Mouse (Mus musculus) brain, embryonic 14.5 days (tissue): ENCODE data around the gene Aox3. TPM values are rescaled to one million over a fixed set of nuclear protein-coding genes. Genes with fewer than 3 reads are reported as not detected.

Source experiments
- DNase-seq: peaks from one replicate; pipeline ENCODE4 v3.0.0-alpha.2; 2011; ENCODE audit warnings: low read depth
- CTCF ChIP-seq: fragments of 200-500 bp; IDR thresholded peaks from 2 replicates; pipeline ENCODE4 v1.5.1; 2012; ENCODE audit warnings: inconsistent platforms, mild to moderate bottlenecking, moderate library complexity, borderline replicate concordance; ENCODE audit not compliant: insufficient read depth, insufficient read length; ENCODE audit errors: extremely low read depth
- POLR2A ChIP-seq: fragments of 200-500 bp; IDR thresholded peaks from 2 replicates; pipeline ENCODE4 v1.6.1; 2012; ENCODE audit warnings: mild to moderate bottlenecking, inconsistent platforms, borderline replicate concordance; ENCODE audit not compliant: poor library complexity, insufficient read depth, insufficient read length, severe bottlenecking; ENCODE audit errors: extremely low read depth
- polyA plus RNA-seq: library from polyadenylated mRNA; depleted of rRNA; stranded (reverse); fragments of >200 nt; gene quantifications from 2 replicates; pipeline ENCODE4 v1.2.3, GENCODE M21; 2012

Gene Aox3
- polyA plus RNA-seq, 1 experiment, result 0.64 TPM

DNA sequence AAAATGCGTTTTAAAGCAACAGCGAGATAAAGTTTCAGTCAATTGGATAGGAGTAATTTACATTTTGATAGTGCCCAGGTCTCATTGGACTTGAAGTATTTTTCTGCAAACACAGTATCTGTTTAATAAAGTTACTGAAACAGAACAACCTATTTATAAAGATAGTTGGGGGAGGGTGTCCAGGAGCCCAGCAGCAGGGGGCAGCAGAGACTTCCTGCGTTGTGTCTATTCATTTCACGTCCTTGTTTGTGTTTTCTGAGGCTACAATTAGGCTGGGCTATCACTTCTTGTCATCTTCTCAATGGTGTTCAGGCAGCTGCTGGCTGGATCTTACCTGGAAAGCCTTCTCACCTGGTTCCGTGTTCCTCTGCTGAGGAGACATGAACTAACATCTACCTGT lies 43.8 kb downstream of the Aox3 start:
- TF ChIP-seq POLR2A (no peak), CTCF (peak; percentile 72)
- DNase-seq, result peak; percentile 62

DNA sequence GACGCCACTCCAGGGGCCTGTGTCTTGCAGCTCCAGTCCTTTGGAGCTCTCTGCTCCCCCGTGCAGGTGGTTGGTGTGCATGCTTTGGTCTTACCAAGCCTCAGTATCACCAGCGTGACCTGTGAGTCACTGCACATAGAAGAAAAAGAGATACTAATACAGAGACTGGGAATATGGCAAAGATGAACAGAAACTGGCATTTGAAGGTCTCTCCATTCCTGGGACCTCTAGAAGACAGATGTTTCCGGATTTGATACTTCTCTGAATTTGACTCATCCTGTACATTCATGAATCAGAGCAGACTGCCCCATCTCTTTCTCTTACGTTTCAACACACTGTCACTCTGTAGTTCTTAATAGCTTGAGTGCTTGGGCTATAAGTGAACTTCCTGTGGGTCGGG lies 57.0 kb downstream of the Aox3 start:
- TF ChIP-seq CTCF (no peak), POLR2A (no peak)
- DNase-seq, result no peak

DNA sequence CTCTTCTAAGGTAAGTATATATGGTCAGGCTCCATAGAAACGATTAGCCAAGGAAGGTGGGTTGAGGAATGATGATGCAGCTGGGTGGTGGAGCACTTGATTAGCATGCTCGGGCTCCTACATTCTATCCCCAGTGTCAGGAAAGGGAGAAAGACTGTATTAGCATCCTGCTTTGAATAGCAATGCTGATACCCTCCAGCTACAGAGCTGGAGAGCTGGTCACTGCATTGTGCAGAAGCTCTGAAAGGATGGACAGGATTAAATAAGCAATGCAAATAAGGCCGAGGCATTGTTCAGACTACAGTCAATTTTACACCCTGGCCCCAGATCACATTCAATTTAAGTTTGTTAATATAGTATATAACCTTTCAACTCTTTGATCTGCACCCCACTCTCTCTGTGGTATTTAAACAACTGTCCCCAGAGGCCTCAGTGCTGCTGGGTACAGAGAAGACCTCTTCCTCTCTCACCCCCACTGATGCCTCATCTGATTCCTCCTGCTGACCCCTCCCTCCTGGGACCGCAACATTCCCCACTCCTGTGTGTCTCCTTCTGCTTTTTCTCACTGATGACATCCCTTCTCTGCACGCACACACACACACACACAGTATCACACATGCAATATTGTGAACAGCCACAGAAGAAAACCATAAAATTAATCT lies 75.7 kb downstream of the Aox3 start:
- peak; percentile 31 for DNase-seq
- TF ChIP-seq POLR2A (no peak), CTCF (no peak)

DNA sequence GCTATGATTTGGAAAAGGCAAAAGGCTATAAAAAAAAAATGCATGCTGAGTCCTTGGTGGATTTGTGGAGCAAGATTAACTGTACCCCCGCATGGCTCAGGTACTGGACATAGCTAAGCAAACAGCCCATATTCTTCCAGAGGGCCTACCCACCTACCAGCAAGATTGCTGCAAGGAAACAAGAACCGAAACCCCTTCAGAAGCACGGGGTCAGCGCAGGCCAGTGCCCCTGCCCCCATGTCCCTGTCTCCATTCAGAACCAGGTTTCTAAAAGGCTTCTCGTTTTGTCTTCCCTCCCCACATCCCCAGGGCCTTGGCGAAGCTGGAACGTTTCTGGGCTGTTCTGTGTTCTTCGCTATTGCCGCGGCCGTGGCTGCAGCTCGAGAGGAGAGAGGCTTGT lies 81.4 kb downstream of the Aox3 start:
- no peak for DNase-seq
- TF ChIP-seq POLR2A, result no peak

DNA sequence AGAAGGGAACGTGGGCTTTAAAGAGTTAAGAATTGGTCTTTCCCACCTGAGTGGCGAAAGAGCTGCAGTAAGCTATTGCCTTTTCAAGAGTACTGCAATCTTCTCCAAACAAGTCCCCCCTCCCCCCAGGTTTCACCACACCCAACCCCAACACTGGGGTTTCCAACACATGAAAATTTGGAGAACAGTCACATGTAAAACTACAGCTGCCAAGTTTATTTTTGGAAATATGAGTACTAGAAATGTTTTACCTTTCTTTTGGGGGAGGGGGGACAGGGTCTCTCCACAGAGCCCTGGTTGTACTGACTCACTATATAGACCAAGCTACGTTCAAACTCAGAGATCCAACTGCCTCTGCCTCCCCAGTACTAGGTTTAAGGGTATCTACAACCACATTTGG lies 82.1 kb downstream of the Aox3 start:
- DNase-seq, result no peak
- no peak for TF ChIP-seq POLR2A
- TF ChIP-seq CTCF, result no peak

DNA sequence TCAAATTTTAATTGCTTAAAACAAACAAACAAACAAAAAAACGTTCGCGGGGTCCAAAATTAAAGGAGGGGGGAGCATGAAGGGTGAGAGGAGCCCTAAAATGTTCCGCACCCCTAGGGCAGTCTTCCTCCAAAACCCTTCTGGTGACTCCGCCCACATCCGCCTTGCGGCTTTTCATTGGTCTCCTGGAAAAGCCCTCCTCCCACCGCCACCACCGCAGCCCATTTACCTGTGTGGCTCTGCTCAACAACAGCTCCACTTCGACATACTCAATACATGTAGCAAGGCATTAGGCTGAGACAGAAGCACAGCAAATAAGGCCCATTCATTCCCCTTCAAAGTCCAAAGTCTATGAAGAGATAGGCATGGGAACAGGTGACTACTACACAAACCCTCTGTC lies 82.6 kb downstream of the Aox3 start:
- TF ChIP-seq POLR2A (no peak), CTCF (no peak)
- no peak for DNase-seq

DNA sequence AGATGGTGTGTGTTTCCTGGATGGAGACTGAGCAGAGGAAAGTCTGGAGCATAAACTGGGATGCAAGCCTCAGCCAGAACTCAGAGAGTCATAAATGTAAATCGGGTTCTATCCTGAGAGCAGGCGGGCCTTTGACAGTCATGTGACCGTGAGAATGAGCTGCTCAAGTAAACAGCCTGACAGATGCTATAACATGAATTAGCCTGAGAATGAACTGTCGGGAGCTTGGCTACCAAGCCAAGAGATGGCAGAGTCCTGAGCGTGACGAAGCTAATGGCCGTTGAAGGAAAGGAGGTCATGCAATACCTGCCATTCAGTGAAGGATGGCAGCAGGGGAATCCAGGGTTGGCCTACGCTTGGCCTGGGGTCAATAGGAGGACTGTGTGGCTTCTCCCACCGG lies 84.1 kb downstream of the Aox3 start:
- peak; percentile 66 for DNase-seq
- TF ChIP-seq POLR2A (no peak), CTCF (no peak)

DNA sequence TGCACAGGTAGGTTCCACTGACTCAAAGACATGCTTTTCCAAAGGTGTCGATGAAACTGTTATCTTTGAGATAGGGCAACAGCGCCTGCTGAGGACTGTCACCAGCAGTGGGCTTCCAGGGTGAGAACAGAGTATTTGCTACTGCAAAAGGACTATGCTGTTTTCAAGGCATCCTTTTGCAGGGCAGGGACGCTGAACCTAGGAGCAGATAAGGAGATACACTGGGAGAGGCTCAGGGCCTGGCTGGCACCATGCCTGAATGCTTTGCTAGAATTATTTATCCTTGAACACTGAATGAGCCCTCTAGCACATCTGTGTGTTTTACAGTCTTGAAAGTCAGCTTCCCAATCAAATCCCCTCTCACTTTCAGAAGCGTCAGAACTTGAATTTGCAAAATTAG lies 85.5 kb downstream of the Aox3 start:
- TF ChIP-seq CTCF (no peak), POLR2A (no peak)
- no peak for DNase-seq

DNA sequence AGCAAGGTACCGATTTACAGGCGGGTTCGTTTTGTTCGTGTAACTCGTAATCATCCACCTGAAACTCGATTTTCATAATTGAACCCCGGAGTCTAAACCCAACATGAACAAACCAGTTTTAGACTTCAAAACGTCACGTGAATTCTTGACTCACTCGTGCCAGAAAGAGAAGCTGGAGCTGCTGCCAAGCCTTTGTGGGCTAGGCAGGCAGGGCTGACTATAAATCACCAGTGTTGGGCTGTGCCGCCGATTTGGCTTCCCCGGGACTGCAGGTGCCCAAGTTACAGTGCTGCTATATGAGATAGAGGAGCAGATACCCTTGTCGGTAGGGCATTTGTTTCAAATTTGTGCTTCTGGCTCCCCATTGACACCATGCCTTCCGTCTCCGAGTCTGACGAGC lies 97.3 kb downstream of the Aox3 start, which contains the start of gene Aox4:
Aox4 (plus strand) TSS at position 195 of the 400 bp plus-strand sequence.
- TF ChIP-seq POLR2A, result no peak
- TF ChIP-seq CTCF, result no peak

DNA sequence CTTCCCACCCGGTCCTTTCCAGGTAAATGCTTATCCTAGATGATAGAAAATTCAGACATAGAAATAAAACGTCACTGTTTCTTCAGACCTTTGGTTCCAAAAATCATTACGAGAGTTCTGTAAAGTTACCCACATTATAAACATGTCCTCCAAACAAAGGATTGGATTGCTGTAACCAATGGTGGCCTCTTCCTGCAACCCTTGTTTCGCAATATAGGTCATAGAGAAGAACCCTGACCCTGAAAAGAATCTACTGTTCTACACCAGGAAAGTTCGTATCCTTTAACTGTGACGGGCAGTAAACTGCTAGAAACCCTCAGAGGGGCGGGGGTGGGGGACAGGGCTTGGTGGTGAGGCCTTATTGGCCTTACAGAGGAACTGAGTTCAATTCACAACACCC lies 99.9 kb downstream of the Aox3 start:
- TF ChIP-seq POLR2A (no peak), CTCF (no peak)
- DNase-seq, result no peak

More for the DNA sequence above, 97.3 kb downstream of the Aox3 start, which contains the start of gene Aox4:
- DNase-seq, result peak; percentile 64

DNA sequence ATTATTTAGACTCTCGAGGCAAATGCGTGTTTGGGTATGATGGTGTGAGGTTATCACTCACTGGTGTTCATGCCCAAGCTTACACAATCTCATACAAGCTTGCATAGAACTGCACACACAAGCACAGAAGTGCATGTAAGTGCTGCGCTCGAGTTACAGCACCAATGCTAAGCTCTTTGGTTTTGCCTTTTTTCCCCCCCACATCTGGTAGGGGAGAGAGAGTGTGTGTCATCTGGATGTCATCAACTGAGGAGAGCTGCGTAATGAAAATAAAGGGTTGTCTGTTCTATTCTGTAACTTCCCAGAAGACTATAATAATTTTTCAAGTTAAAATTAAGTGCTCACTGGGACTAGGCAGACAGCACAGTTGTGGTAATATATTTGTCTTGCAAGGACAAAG lies 100.9 kb downstream of the Aox3 start:
- TF ChIP-seq POLR2A, result no peak
- TF ChIP-seq CTCF, result no peak
- DNase-seq, result no peak

DNA sequence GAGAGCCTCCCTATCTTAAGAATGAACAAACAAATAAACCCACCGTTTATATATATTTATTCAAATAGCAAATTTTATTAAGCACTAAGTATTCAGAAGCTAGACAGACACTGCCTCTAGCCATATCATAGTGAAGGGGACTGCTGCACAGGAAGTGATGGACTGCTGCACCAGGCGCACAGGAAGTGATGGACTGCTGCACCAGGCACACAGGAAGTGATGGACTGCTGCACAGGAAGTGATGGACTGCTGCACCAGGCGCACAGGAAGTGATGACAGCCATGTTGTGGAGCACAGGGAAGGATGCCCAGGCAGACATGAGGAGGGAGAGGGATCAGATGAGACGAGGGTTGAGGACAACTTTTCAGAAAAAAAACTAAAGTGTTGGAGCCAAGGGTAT lies 102.4 kb downstream of the Aox3 start:
- no peak for TF ChIP-seq POLR2A
- no peak for TF ChIP-seq CTCF
- DNase-seq, result no peak

DNA sequence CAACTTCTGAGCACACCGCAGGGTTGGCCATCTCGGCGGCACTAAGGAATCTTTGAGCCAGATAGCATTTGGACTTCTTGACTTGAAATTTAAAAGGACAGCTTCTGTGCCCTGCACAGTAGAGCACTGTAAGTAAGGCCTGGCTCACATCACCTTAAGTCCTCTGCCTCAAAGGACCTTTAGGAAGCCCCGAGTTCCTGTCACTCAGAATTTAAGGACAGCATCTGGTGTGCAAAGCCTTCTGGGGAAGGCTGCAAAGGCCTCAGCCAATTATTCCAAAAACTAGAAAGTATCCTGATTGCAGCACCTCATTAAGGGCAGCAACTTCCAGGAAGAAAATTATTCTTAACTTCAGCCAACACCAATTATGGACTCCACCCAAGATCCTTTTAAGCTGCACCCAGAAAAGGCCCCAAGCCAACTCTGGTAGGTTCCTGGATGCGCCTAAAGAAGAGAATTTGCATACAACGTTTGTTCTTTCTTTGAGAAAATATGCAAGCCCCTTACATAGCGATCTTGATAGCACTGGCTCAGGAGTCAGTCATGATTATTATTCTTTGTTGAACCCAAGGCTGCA lies 103.1 kb downstream of the Aox3 start:
- TF ChIP-seq CTCF (no peak), POLR2A (no peak)
- peak; percentile 91 for DNase-seq

DNA sequence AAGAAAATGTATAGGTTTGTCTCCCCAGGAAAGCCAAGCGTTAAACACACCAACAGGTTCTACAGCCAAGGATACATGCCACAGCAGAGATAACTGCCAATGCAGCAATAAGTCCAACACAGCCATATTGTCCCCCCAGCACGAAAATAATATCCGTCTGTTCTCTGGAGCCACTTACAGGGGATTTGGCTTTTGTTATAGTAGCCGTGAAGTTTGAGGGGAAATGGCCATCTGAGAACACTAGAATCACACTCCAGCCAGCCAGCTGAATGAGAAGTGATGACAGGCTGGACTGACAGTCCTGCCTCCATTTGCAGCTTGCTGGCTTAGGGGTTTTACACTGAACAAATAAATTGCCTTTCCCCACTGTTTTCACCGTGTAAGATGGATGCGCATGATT lies 108.1 kb downstream of the Aox3 start:
- TF ChIP-seq POLR2A (no peak), CTCF (no peak)
- peak; percentile 54 for DNase-seq
